16 mouse cellular contexts compared by ENCODE assay signal in the genomic region with DNA sequence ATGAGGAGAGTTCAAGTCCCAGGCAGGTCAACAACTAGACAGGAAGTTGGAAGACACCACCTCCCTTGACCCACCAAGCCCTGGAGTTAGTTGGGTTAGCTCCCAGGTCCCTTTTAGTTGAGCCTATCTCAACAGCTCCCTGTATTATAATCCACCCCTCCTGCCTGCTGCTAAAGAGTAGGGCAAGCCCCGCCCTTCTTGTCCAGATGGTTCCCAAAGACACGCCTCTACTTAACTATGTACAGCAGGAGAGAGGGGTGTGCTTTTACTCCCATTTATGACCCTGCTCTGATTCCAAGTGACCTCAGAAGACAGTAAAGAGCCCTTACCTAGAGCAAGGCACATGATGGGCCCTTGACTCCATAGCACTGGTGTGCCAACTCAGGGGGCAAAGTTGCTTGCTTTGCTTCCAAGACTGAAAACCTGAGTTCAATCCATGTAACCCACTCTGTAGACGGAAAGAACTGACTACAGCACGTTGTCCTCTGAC. TPM values are rescaled to one million over a fixed set of nuclear protein-coding genes. Genes with fewer than 3 reads are reported as not detected.
DNase-seq lines count a peak whose midpoint lies in the region; ATAC-seq lines count a peak whose summit lies in the region.
"Had no signal": no experiment of that assay in that cellular context is flagged by ENCODE, and none has a peak within 500 bp of the region (broad histone marks: within the 10 kb centered on the region; RNA-seq: fewer than 3 reads in every experiment).

No protein-coding gene starts in this region.

- H3K27ac ChIP-seq in stomach, embryonic 15.5 days = no peak overlapping the region
- no peak overlapping the region for H3K27ac ChIP-seq in forebrain, embryonic 11.5 days (ENCODE audit: low read depth, low read length)
- H3K27ac ChIP-seq: embryonic facial prominence, embryonic 13.5 days; heart, embryonic 15.5 days; limb, embryonic 13.5 days; liver, embryonic 14.5 days; midbrain, embryonic 15.5 days had no signal

- no peaks in the 10 kb centered on the region for H3K27me3 ChIP-seq in stomach, embryonic 15.5 days (replicated peaks)
- H3K27me3 ChIP-seq in forebrain, embryonic 11.5 days (ENCODE audit: control insufficient read depth, insufficient read depth, low read length) = no peaks in the 10 kb centered on the region
- H3K27me3 ChIP-seq: embryonic facial prominence, embryonic 13.5 days; heart, embryonic 15.5 days; limb, embryonic 13.5 days; midbrain, embryonic 15.5 days had no signal

- peak; percentile 21 to 36 for DNase-seq in kidney, postnatal 36 days
- no peak for DNase-seq in kidney, postnatal 14 days
- peak; percentile 57 for DNase-seq in cerebellum, adult 8-10 months
- peak; percentile 22 to 46 for DNase-seq in cerebellum, postnatal 36 days
- DNase-seq in layer of hippocampus, adult 18-20 months (ENCODE audit: low spot score in 2 of 2) = no peak
- no peak for DNase-seq in forebrain, embryonic 11.5 days (ENCODE audit: low spot score)
- DNase-seq: adrenal gland, adult 2 months; right cerebral cortex, postnatal 25 days; thymus, postnatal 4 days had no signal

- peak; percentile 19; the same call in 1 of the 2 replicates for ATAC-seq in stomach, embryonic 15.5 days (ENCODE audit: insufficient read depth, low FRiP score, low read depth)
- ATAC-seq in forebrain, embryonic 11.5 days (replicated peaks; ENCODE audit: low FRiP score) = no peak
- ATAC-seq: midbrain, embryonic 15.5 days had no signal

- H3K4me3 ChIP-seq in stomach, embryonic 15.5 days (replicated peaks) = no peak overlapping the region
- no peak overlapping the region for H3K4me3 ChIP-seq in forebrain, embryonic 11.5 days (ENCODE audit: low read depth, low read length)
- H3K4me3 ChIP-seq: embryonic facial prominence, embryonic 13.5 days; heart, adult 2 months; heart, embryonic 15.5 days; limb, embryonic 13.5 days; midbrain, embryonic 15.5 days had no signal

- 83% methylated on average over 4 of the region's 4 CpGs for WGBS in stomach, embryonic 15.5 days
- 90% methylated on average over 4 of the region's 4 CpGs for WGBS in forebrain, embryonic 11.5 days

- H3K4me2 ChIP-seq in stomach, embryonic 15.5 days = no peak overlapping the region
- no peak overlapping the region for H3K4me2 ChIP-seq in forebrain, embryonic 11.5 days (ENCODE audit: low read depth, low read length, severe bottlenecking)
- H3K4me2 ChIP-seq: embryonic facial prominence, embryonic 13.5 days; heart, embryonic 15.5 days; limb, embryonic 13.5 days; midbrain, embryonic 15.5 days had no signal

- no peak overlapping the region for H3K9ac ChIP-seq in stomach, embryonic 15.5 days
- H3K9ac ChIP-seq in forebrain, embryonic 11.5 days (ENCODE audit: low read length) = no peak overlapping the region
- H3K9ac ChIP-seq: embryonic facial prominence, embryonic 13.5 days; heart, embryonic 15.5 days; limb, embryonic 13.5 days; liver, embryonic 14.5 days; midbrain, embryonic 15.5 days had no signal

- no peaks in the 10 kb centered on the region for H3K36me3 ChIP-seq in stomach, embryonic 15.5 days
- no peaks in the 10 kb centered on the region for H3K36me3 ChIP-seq in forebrain, embryonic 11.5 days (ENCODE audit: control insufficient read depth, insufficient read depth, low read length)
- H3K36me3 ChIP-seq: embryonic facial prominence, embryonic 13.5 days; heart, embryonic 15.5 days; limb, embryonic 13.5 days; midbrain, embryonic 15.5 days had no signal

- H3K4me1 ChIP-seq in stomach, embryonic 15.5 days = 0 out of 2 replicates have a peak, but pooled peaks cover 3% of the 10 kb centered on the region
- no peaks in the 10 kb centered on the region for H3K4me1 ChIP-seq in forebrain, embryonic 11.5 days (replicated peaks; ENCODE audit: control insufficient read depth, insufficient read depth, low read length)
- H3K4me1 ChIP-seq: midbrain, embryonic 15.5 days had no signal

- no peaks in the 10 kb centered on the region for H3K9me3 ChIP-seq in stomach, embryonic 15.5 days
- no peaks in the 10 kb centered on the region for H3K9me3 ChIP-seq in forebrain, embryonic 11.5 days (ENCODE audit: control insufficient read depth, low read length)
- H3K9me3 ChIP-seq: embryonic facial prominence, embryonic 13.5 days; heart, embryonic 15.5 days; limb, embryonic 13.5 days; midbrain, embryonic 15.5 days had no signal

RNA-seq across cellular contexts. Expression of a gene that starts 29.4 kb away (rescaled TPM):
- 7.2 and 7.4 TPM in 2 replicates for polyA plus RNA-seq in stomach, embryonic 15.5 days (2015; fragmentation: Nextera tagmentation; extraction: Ambion mirVana)
- 10 to 100 TPM; 28.4 to 37.0 TPM for total RNA-seq in layer of hippocampus, adult 18-20 months (2021)
- 4.4 and 4.5 TPM in 2 replicates for polyA plus RNA-seq in forebrain, embryonic 11.5 days (2014; fragmentation: Nextera tagmentation; extraction: Ambion mirVana)

Comparison
In these comparisons a context has a peak if more than half of its experiments do, and no peak if none do; other contexts are left out.
1. DNase-seq: peak in kidney, postnatal 36 days (2 of 2), cerebellum, adult 8-10 months (single experiment) and cerebellum, postnatal 36 days (2 of 2); none in kidney, postnatal 14 days (single experiment), layer of hippocampus, adult 18-20 months (0 of 2) and forebrain, embryonic 11.5 days (single experiment).